Mouse (Mus musculus): ENCODE data around the gene Mcur1. TPM values are rescaled to one million over a fixed set of nuclear protein-coding genes. Genes with fewer than 3 reads are reported as not detected.

Mcur1 gene
- total RNA-seq, 2 experiments from 2014 or later = 45.7 to 47.5 TPM

DNA sequence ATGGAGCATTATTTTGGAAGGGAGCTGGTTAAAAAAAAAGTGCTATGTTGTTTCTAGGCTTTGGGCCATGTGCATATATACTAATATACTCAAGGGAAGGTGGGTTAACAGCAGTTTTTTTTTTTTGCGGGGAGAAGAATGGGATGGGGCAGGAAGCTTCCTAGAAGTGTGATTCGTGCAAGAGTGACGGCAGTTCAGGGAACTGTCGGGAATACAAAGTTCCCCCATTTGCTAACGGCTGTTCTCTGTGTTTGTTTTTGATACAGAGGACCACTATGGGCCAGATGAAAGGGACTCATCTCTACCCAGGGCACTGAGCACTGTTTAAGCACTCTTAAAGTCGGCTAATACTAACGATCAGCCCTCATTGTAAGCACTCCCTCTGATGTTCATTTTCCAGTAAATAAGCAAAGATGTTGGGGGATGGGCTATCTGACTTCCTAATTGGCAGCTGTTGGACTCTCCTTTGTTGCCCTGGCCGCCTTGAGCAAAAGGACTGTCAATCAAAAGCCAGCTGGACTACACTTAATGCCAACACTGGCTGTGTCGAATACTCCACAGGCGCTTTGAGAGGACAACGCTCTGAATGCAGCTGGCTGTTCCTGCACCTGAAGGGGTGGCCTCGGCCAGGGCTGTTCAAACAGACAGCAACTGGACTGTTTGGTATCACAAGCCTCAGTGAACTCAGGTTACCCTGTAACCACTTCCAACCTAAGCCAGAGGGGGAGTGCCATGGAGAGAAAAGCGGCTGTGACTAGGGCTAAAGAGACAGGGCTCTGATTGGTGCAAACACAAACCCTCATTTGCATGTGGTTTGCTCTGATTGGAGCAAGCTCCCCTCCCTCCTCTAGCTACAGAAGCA, 28.9 kb downstream of the Mcur1 start:
- intact Hi-C loops (cut with DNase I) = loop anchor here (10.0 kb wide), 1 partner anchor 116 kb away; no protein-coding TSS in a partner anchor
- peak; percentile 49 to 75 for DNase-seq

DNA sequence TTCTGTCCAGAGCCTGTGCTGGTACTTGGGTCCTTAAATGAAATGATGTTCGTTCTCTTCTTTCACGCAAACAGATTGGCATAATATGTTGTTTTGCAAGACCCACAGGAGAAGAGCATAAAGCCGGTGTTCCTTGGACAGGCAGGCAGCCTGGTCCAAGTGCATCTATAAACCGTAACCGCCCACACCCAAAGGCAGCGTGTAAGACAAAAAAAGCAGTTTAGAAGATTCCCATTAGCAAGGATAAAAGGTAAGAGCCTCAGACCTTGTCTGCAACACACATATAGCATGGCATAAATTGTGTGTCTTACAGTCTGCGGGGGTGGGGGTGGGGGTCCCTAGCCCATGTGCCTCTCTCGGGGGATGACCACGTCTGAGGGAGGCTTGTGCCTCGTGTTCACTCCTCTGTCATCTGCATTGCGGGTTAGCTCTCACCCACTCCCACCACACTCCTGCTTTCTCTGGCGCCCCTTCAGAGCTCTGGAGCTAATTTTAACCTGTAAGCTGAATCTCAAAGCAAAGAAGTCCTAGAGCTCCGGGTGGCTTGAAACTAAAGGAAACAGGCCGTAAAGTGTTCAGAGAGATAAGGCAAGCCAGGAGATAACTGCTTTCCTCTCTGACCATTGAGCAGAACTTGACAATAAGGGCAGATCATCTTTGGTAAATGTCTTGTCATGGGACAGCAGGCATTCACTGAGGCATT, 29.7 kb downstream of the Mcur1 start:
- intact Hi-C loops (cut with DNase I) = loop anchor here (10.0 kb wide), 1 partner anchor 115 kb away; no protein-coding TSS in a partner anchor
- no peak for DNase-seq

DNA sequence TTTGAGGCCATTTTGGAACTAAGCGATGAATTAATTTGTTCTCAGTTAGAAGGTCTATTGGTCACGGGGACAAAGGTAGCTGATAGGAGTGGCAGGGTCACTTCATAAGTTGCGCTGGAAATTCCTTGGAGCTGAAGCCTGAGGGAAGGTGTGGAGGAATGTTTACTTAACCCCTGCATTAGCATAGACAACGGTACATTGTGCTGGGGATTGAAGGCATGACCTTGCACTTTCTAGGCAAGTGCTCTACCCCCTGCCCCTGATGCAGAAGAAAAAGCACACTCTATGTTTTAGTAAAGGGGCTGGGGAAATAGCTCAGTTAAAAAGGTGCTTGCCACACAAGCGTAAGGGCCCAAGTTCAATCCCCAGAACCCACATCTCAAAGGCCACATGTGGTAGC, 33.7 kb downstream of the Mcur1 start:
- intact Hi-C loops (cut with DNase I) = no loop called here

DNA sequence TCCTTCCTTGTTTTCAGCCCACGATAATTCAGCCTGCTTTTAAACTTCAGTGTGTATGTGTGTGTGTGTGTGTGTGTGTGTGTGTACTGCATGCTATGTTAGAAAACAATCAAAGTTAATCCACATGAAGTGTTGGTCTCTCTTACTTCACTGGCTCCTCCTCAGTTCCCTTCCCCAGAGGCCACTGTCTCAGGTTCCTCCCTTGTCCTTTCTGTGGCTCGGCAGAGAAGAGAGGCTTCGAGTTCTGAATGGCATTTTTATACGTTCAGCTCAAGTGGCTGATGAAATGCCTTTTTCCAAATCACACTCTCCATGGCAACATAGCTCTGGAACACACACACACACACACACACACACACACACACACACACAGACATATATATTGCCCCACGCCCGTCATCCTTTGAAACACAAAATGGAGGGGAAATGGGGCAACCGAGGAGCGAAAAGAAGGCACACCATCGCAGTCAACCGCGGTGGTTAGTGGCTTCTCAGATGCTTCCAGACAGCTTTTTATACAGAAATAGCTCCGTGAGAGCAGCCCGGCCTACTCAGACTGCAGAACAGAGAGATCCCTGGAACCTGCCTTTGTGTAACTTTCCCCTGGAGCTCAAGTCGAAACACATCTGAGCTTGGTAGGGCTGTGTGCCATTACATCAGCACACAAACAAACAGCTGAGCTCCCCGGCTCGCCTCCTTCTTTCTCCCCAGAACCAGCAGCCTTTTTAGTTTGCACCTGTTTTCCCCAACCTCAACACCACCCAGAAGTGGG, 34.4 kb downstream of the Mcur1 start:
- intact Hi-C loops (cut with DNase I) = no loop called here
- DNase-seq = no peak

More for the DNA sequence above, 33.7 kb downstream of the Mcur1 start:
- DNase-seq = no peak

DNA sequence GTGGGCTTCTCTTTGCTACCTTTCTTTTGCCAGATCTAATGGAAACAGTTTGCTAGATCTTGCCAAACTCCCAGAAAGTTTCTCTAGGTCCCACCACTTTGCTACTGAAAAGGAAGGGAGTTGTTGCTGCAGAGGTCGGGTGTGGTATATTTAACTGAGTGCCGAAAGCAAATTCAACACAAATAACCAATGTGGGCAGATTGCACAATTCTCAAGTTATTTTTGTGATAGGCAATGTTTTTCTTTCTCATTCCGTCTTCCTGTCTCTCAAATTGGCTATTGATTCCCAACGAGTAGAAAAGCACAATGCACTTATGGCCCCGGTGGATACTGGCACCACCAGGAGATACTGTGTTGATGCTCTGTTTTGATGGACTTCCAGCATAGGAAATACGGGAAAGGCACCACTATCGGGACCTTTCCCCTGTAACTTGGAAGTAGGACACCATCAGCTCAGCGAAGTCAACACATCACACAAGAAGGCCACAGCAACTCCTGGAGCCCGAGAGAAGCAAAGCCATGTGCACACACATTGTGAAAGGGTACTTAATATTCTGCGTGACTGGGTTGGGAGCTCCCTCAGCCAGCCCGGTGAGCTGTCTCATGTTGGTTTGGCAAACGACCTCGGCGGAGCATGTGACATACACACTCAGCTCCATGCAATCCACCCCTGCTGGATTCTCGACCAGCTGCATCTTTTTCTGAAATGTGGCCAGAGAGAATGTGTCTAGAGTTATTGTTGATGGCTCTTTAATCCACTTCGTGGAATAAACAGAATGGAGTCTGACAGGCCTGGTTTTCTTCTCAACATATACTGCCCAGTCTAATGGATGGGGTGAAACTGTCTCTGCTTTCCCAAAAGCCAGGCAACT, 35.3 kb downstream of the Mcur1 start:
- intact Hi-C loops (cut with DNase I) = loop anchor here (5.0 kb wide), 1 partner anchor 42 kb away; the partner anchor contains the start of gene Ranbp9
- DNase-seq = peak; percentile 62 to 65

DNA sequence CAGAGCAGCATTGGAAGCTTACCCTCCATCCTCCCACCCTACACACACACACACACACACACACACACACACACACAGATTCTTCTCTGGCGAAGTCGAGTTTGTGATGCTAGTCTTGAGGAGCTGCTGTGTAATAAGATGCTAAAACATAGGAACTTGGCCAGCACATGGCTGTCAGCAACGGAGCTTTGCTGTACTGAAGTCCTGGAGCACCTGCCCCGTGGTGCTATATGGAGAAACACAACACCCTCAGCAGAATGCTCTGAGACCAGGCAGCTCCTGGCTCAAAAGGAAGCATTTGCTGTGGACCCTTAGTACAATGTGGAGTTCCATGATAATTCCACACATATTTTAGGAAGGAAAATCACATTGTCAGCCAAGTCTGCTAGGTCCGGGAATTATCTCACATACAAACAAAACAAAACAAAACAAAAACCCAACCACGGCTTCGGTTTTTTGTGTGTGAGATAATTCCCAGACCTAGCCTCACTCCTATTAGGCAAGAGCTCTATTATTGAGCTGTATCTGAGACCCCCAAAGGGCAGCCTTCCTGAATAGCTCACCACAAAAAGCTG, 36.0 kb downstream of the Mcur1 start:
- DNase-seq = peak in 1 of 2 experiments; percentile 12
- intact Hi-C loops (cut with DNase I) = loop anchor here (5.0 kb wide), 1 partner anchor 42 kb away; the partner anchor contains the start of gene Ranbp9

DNA sequence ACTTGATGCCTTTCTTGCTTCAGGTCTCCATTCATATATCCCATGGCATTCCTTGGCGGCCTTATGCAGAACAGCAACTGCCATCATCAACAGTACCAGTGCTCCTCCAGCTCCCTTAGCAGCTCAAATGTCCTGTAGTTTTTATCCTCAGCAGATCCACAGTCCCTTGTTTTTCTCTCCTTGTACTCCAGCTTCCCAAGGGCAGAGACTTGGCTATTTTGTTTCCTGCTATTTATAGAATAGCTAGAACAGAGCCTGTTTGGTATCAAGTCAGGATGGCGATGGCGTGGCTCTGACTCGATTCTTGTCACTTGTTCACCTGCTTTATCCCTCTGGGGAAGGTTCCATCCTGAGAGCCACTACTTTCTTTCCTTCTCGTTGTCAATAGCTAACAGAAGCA, 38.1 kb downstream of the Mcur1 start:
- no peak for DNase-seq
- intact Hi-C loops (cut with DNase I) = loop anchor here (5.0 kb wide), 1 partner anchor 40 kb away; the partner anchor contains the start of gene Ranbp9

DNA sequence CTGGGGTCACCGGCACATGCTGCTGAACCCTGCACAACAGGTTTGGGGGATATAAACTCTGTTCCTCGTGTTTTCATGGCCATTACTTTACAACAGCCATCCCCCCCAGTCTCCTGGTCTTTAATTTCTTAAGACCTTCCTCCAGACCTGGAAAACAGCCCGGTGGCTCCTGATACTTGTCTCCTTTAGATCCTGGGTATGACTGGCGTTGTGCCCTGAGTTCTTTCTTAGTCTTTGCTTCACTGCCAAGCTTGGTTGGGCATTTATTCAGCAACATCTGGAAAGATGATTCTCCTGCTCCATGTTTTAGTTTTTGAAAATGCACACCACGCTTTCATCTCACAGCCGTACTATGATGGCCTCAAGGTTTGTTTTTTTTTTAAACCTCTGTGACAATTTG, 40.7 kb downstream of the Mcur1 start:
- intact Hi-C loops (cut with DNase I) = no loop called here

DNA sequence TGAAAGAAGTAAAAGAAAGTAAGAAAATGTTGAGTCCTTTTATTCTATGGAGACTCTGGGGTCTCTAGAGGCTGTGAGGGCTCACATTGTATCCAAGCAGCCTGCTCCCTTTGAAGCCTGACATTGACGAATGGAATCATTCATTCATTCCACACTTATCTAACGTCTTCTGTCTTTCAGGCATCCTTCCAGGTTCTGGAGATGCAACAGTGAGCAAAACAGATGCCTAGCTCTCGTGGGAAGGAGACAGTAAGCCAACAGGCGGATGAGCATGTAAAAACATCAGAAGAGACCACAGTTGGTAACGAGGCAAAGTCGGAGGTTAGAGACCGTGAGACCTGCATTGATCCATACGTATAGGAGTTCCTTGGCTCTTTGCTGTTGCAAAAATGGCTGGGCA, 42.6 kb downstream of the Mcur1 start:
- intact Hi-C loops (cut with DNase I) = no loop called here
- DNase-seq = no peak

More for the DNA sequence above, 40.7 kb downstream of the Mcur1 start:
- DNase-seq = no peak

DNA sequence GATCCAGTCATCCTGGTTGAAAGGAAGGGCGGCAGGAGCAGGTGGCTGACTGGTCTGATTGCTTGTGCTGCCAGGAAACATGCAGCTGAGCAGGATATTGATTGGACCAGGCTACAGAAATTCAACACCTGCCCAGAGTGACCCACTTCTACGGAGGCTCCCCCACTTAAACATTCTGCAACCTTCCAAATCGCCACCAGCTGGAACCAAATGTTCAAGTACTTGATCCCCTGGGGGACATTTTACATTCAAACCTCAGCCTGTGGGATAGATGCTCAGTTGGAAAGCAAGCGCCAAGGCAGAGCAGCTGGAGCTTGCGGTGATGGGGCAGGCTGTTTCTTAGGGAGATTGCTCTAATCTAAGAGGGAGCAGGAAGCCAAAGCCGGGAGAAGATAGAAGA, 43.1 kb downstream of the Mcur1 start:
- DNase-seq = peak; percentile 40 to 47

DNA sequence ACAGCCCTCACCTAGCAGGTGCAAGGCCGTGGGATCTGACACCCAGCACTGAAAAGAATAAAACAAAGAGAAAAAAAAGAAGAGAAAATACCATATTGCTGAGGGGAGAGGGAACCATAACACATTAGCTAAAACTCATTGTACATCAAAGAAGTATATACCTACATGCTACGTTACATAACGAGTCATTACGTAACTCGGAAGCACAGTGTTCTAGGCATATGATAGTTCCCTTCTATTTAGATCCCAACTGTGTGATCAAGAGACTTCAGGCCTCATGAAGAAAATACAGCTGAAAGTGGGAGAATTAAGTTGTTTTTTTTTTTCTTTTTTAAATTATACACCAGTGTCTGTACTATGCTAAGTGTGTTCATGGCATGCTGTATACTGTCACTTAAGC, 43.9 kb downstream of the Mcur1 start:
- DNase-seq = no peak
- intact Hi-C loops (cut with DNase I) = no loop called here

More for the DNA sequence above, 43.1 kb downstream of the Mcur1 start:
- intact Hi-C loops (cut with DNase I) = no loop called here

DNA sequence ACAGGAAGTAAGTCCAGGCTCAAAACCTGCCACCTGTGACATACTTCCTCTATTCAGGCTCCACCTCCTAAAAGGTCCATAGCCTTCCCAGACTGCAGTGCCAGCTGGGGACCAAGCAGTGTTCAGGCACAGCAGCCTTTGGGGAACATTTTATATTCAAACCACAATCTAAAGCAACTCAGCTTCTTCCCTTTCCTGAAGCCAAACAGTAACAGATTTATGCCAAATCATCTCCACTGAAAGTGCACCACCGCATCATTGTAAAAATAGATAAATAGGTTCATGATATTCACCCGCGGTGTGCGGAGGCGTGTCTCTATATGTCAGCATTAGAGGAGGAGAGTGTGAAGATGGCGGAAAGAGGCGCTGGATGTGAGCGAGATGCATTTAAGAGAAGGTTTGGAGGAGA, 45.0 kb downstream of the Mcur1 start:
- DNase-seq = no peak
- intact Hi-C loops (cut with DNase I) = no loop called here

DNA sequence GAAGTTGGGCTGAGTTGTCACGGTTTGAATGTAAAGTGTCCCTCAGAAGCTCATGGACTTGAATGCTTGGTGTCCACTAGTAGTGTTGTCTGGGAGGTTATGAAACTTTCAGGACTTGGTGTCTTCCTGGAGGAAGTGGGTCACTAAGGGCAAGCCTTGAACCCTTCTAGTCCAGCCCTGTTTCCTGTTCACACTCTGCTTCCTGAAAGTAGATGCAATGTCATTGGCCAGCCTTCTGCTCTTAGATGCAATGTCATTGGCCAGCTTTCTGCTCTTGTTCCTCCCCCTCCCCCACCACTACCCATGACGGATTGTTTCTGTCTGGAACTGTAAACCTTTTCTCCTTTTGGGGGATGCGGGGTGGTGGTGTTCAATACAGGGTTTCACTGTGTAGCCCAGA, 47.3 kb downstream of the Mcur1 start:
- DNase-seq = no peak
- intact Hi-C loops (cut with DNase I) = no loop called here

DNA sequence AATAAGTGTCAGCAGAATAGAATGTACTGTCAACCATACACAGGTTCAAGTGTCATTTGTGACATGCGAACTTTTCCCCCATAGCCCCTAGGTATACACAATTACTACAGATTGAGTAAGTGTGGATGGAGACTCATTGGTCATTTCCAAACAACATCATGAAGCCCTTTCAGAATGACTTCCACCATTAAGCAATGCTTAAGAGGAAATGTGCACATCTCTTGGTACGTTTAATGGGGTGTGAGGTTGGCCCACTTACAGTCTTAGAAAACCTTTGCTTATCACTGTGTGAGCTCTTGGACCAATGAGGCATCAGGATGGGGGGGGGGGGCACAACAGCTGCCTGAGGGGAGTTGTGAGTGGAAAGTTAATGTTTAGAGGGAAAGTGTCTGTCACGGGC, 54.2 kb downstream of the Mcur1 start:
- DNase-seq = no peak
- intact Hi-C loops (cut with DNase I) = no loop called here

DNA sequence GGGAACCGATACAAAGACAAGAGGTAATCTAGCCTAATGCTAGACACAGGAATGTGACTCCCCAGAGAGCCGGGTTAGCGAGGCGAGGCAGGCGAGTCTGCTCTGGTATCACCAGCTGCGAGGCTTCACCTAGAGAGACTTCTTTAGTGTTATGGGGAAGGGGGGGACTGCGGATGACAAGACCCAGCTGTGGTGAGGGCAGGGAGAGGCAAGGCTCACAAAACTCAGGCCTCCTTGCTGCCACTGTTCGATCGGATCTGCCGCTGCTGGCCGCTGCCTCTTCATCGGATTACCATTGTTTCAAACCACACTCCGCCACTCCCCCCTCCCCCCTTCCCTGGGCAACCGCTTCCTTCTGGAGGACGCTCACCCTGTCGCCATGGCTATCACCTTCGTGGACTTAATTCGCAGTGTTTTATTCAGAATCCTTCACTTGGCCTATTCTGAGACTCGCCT, 56.6 kb downstream of the Mcur1 start:
- intact Hi-C loops (cut with DNase I) = no loop called here
- DNase-seq = peak; percentile 42 to 59

DNA sequence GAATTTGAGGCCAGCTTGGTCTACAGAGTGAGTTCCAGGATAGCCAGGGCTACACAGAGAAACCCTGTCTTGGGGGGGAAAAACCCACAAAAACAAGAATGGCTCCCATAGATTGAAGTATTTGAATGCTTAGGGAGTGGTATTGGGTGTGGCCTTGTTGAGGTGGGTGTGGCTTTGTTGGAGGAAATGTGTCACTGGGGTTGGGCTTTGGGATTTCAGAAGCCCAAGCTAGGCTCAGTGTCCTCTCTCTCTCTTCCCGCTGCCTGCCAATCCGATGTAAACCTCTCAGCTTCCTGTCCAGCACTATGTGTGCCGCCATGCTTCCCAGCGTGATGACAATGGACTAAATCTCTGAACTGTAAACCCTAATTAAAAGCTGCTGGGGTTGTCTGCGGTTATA, 58.4 kb downstream of the Mcur1 start:
- intact Hi-C loops (cut with DNase I) = no loop called here

DNA sequence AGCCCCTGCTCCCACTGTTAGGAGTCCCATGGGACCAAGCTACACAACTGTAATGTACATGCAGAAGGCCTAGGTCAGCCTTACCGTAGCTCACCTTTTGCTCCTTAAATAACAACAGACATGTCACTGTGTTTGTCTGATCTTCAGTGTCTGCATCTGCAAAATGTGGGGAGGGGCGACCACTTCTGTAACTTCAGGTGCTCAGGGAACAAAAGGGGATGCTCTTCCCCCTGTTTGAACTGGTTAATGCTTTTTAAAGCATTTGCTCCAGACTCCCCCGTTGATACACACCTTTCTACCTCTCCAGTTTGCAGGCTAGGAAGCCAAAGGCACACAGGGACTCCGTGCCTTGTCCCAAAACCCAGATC, 59.5 kb downstream of the Mcur1 start:
- intact Hi-C loops (cut with DNase I) = no loop called here
- no peak for DNase-seq

More for the DNA sequence above, 58.4 kb downstream of the Mcur1 start:
- no peak for DNase-seq

DNA sequence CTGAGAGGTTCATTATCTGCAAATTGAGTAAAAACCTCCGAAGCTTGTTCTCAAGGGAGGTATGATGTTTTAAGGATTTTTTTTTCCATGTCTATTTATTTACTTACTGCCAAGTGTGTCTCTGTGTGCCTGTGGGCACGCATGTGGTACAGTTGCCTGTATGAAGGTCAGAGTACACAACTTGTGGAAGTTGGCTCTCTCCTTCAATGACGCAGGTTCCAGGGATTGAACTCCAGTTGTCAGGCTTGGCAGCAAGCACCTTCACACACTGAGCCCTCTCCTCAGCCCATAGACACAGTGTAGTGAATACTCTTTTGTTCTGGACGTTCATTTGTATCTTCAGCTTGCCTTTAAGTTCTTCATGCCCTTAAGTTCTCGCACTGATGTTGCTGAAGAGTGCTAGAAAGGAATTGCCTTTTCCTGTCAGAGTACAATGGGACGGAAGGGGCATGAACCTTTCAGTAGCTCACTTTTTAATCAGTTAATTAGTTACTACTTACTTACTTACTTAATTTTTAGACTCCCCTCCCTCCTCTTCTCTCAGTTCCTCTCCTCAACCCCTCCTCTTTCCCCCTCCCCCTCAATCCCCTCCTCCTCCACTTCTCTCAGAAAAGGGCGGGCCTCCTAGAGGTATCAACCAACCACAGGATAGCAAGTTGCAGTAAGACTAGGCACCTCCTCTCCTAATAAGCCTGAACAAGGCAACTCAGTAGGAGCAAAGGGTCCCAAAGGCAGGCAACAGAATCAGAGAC, 60.1 kb downstream of the Mcur1 start:
- intact Hi-C loops (cut with DNase I) = no loop called here

DNA sequence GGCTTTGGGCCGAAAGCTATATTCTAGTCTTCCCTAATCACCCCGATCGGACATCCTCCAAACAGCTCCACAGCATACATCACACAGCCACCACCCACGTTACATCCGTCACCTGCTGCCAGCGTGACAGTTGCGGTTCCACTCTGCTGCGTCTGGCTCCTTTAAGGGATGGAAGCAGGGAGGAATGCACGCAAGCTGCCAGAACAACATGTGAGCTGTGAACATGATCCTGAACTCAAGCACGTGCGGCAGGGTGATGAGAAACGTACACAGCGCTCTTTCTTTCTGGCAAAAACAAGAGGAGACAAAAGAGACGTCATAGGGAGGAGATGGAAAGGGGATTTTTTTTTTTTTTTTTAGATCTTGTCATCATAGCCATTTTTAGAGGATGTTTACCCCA, 61.1 kb downstream of the Mcur1 start:
- intact Hi-C loops (cut with DNase I) = no loop called here
- DNase-seq = peak; percentile 29 to 44

More for the DNA sequence above, 60.1 kb downstream of the Mcur1 start:
- DNase-seq = no peak

All from heart, postnatal 14 days (tissue).